9 mouse cellular contexts compared by ENCODE assay signal in the genomic region with DNA sequence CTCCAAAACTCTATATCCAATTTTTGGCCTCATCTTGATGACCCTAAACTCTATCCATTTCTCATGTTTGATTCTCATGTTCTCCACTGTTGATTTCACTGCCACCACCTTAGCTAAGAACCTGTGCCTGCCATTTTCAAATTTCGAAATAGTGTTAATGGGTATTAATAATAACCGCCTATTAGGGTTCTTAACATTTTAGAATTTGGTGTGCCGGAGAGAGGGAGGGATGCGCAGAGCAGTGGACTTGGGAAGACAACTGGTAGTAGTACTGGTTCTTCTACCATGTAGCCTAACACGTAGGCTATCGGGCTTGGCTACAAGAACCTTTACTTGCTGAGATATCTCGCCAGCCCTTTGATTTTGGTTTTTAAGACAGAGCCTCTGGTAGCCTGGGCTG. TPM values are rescaled to one million over a fixed set of nuclear protein-coding genes. Genes with fewer than 3 reads are reported as not detected.
DNase-seq lines count a peak whose midpoint lies in the region; ATAC-seq and TF ChIP-seq lines count a peak whose summit lies in the region.
"Had no signal": no experiment of that assay in that cellular context is flagged by ENCODE, and none has a peak within 500 bp of the region (broad histone marks: within the 10 kb centered on the region; RNA-seq: fewer than 3 reads in every experiment).

No protein-coding gene starts in this region.

- no peaks in the 10 kb centered on the region for H3K27me3 ChIP-seq in kidney, embryonic 14.5 days (ENCODE audit: control insufficient read depth, insufficient read depth, low read length)
- no peaks in the 10 kb centered on the region for H3K27me3 ChIP-seq in hindbrain, embryonic 15.5 days
- H3K27me3 ChIP-seq in midbrain, embryonic 15.5 days (replicated peaks), result no peaks in the 10 kb centered on the region
- H3K27me3 ChIP-seq: Patski had no signal

- peaks cover 19% of the 10 kb centered on the region for H3K36me3 ChIP-seq in kidney, embryonic 14.5 days (ENCODE audit: control insufficient read depth, insufficient read depth, low read length)
- H3K36me3 ChIP-seq in hindbrain, embryonic 15.5 days, result peaks cover 16% of the 10 kb centered on the region
- H3K36me3 ChIP-seq in midbrain, embryonic 15.5 days (replicated peaks), result peaks cover 16% of the 10 kb centered on the region

- H3K27ac ChIP-seq in kidney, embryonic 14.5 days (ENCODE audit: low read depth, low read length), result peak overlapping the region; percentile 89; the same call in 1 of the 2 replicates
- H3K27ac ChIP-seq in cortical plate, adult 2 months (ENCODE audit: insufficient read depth, low read length), result peak overlapping the region; percentile 2; the same call in 1 of the 2 replicates
- H3K27ac ChIP-seq in hindbrain, embryonic 15.5 days (replicated peaks), result peak overlapping the region; percentile 96
- H3K27ac ChIP-seq in midbrain, embryonic 15.5 days, result peak overlapping the region; percentile 98

- 85% methylated on average over 7 of the region's 7 CpGs for WGBS in kidney, embryonic 14.5 days
- WGBS in hindbrain, embryonic 15.5 days, result 82% methylated on average over 7 of the region's 7 CpGs
- 81% methylated on average over 7 of the region's 7 CpGs for WGBS in midbrain, embryonic 15.5 days

- H3K9ac ChIP-seq in kidney, embryonic 14.5 days (ENCODE audit: low read depth, low read length), result peak overlapping the region; percentile 79
- H3K9ac ChIP-seq in hindbrain, embryonic 15.5 days, result peak overlapping the region; percentile 71
- H3K9ac ChIP-seq in midbrain, embryonic 15.5 days, result peak overlapping the region; percentile 71

- no peaks in the 10 kb centered on the region for H3K9me3 ChIP-seq in kidney, embryonic 14.5 days (ENCODE audit: control insufficient read depth, low read length)
- H3K9me3 ChIP-seq in hindbrain, embryonic 15.5 days, result no peaks in the 10 kb centered on the region
- no peaks in the 10 kb centered on the region for H3K9me3 ChIP-seq in midbrain, embryonic 15.5 days

- no peak for ATAC-seq in kidney, embryonic 14.5 days (ENCODE audit: low FRiP score, low TSS enrichment)
- ATAC-seq in hindbrain, embryonic 15.5 days (ENCODE audit: low FRiP score, low read depth), result no peak
- no peak for ATAC-seq in midbrain, embryonic 15.5 days (replicated peaks)

- peak overlapping the region; percentile 72 for H3K4me2 ChIP-seq in kidney, embryonic 14.5 days (replicated peaks; ENCODE audit: low read depth, low read length)
- H3K4me2 ChIP-seq in hindbrain, embryonic 15.5 days, result peak overlapping the region; percentile 63
- peak overlapping the region; percentile 53 for H3K4me2 ChIP-seq in midbrain, embryonic 15.5 days

- TF ChIP-seq POLR2A in cortical plate, adult 2 months (IDR thresholded peaks at IDR 0.05; ENCODE audit: extremely low read depth, insufficient read depth, low read length), result no peak

- intact Hi-C loops in left cerebral cortex, postnatal 36 days (cut with DNase I), result loop anchor here (5.0 to 10.0 kb wide), 2 partner anchors 125 to 388 kb away; no protein-coding TSS in a partner anchor

- peak overlapping the region; percentile 78 for H3K4me3 ChIP-seq in kidney, embryonic 14.5 days (ENCODE audit: low read length)
- H3K4me3 ChIP-seq in cortical plate, adult 2 months (ENCODE audit: insufficient read depth, low read length), result peak overlapping the region; percentile 78
- H3K4me3 ChIP-seq in hindbrain, embryonic 15.5 days, result peak overlapping the region; percentile 51
- H3K4me3 ChIP-seq in midbrain, embryonic 15.5 days, result peak overlapping the region; percentile 68

- DNase-seq in kidney, adult 11 months, result no peak
- DNase-seq in cerebellum, adult 8-10 months, result no peak
- no peak for DNase-seq in left cerebral cortex, postnatal 36 days (ENCODE audit: low spot score in 2 of 2)
- DNase-seq in gastrocnemius, adult 18-20 months (ENCODE audit: low spot score), result no peak

- peaks cover 13% of the 10 kb centered on the region for H3K4me1 ChIP-seq in kidney, embryonic 14.5 days (ENCODE audit: control insufficient read depth, insufficient read depth, low read length)
- H3K4me1 ChIP-seq in cortical plate, adult 2 months (ENCODE audit: control insufficient read depth, insufficient read depth, low read length), result peaks cover 2% of the 10 kb centered on the region; the same call in 1 of the 2 replicates
- H3K4me1 ChIP-seq in hindbrain, embryonic 15.5 days (replicated peaks), result peaks cover 46% of the 10 kb centered on the region
- H3K4me1 ChIP-seq in midbrain, embryonic 15.5 days, result peaks cover 32% of the 10 kb centered on the region

- TF ChIP-seq CTCF in cortical plate, adult 2 months (IDR thresholded peaks at IDR 0.05; ENCODE audit: extremely low read depth, insufficient read depth, low read length), result no peak

RNA-seq across cellular contexts. Expression of a gene that starts 0.6 kb away (rescaled TPM):
- 27.2 and 49.0 TPM in 2 replicates for polyA plus RNA-seq in kidney, embryonic 14.5 days (2014; fragmentation: Nextera tagmentation; extraction: Ambion mirVana)
- 20.2 and 21.1 TPM in 2 replicates for polyA plus RNA-seq in cortical plate, adult 2 months (2012; rRNA removed)
- 14.8 TPM in 2 replicates for polyA plus RNA-seq in hindbrain, embryonic 15.5 days (2015; fragmentation: Nextera tagmentation; extraction: Ambion mirVana)
- 18.1 and 20.9 TPM in 2 replicates for polyA plus RNA-seq in midbrain, embryonic 15.5 days (2015; fragmentation: Nextera tagmentation; extraction: Ambion mirVana)
- 10 to 100 TPM; 10.3 to 18.0 TPM for total RNA-seq in left cerebral cortex, postnatal 36 days (2021)
- total RNA-seq in gastrocnemius, adult 18-20 months (2021), result 1 to 10 TPM; 3.0 to 3.9 TPM

RNA-seq across cellular contexts. Expression of a gene that starts 24.6 kb away (rescaled TPM):
- polyA plus RNA-seq in kidney, embryonic 14.5 days (2014; fragmentation: Nextera tagmentation; extraction: Ambion mirVana), result 13.2 and 14.7 TPM in 2 replicates
- polyA plus RNA-seq in cortical plate, adult 2 months (2012; rRNA removed), result 50.6 and 52.9 TPM in 2 replicates
- 17.4 and 19.1 TPM in 2 replicates for polyA plus RNA-seq in hindbrain, embryonic 15.5 days (2015; fragmentation: Nextera tagmentation; extraction: Ambion mirVana)
- polyA plus RNA-seq in midbrain, embryonic 15.5 days (2015; fragmentation: Nextera tagmentation; extraction: Ambion mirVana), result 18.9 and 19.5 TPM in 2 replicates
- 100 to 1,000 TPM in 1 of 2 experiments, 10 to 100 TPM in 1; 93.3 to 101 TPM for total RNA-seq in left cerebral cortex, postnatal 36 days (2021)
- total RNA-seq in gastrocnemius, adult 18-20 months (2021), result 10 to 100 TPM; 74.1 to 78.0 TPM

RNA-seq across cellular contexts. Expression of a gene that starts 44.9 kb away (rescaled TPM):
- 100 and 131 TPM in 2 replicates for polyA plus RNA-seq in kidney, embryonic 14.5 days (2014; fragmentation: Nextera tagmentation; extraction: Ambion mirVana)
- 33.4 and 34.2 TPM in 2 replicates for polyA plus RNA-seq in cortical plate, adult 2 months (2012; rRNA removed)
- polyA plus RNA-seq in hindbrain, embryonic 15.5 days (2015; fragmentation: Nextera tagmentation; extraction: Ambion mirVana), result 121 and 122 TPM in 2 replicates
- 137 and 138 TPM in 2 replicates for polyA plus RNA-seq in midbrain, embryonic 15.5 days (2015; fragmentation: Nextera tagmentation; extraction: Ambion mirVana)
- 10 to 100 TPM; 85.2 to 94.1 TPM for total RNA-seq in left cerebral cortex, postnatal 36 days (2021)
- 10 to 100 TPM; 22.7 to 24.3 TPM for total RNA-seq in gastrocnemius, adult 18-20 months (2021)

RNA-seq across cellular contexts. Expression of a gene that starts 56.3 kb away (rescaled TPM):
- polyA plus RNA-seq in kidney, embryonic 14.5 days (2014; fragmentation: Nextera tagmentation; extraction: Ambion mirVana), result 44.9 and 103 TPM in 2 replicates
- polyA plus RNA-seq in cortical plate, adult 2 months (2012; rRNA removed), result 32.2 and 33.4 TPM in 2 replicates
- 45.6 and 45.9 TPM in 2 replicates for polyA plus RNA-seq in hindbrain, embryonic 15.5 days (2015; fragmentation: Nextera tagmentation; extraction: Ambion mirVana)
- 52.7 and 59.2 TPM in 2 replicates for polyA plus RNA-seq in midbrain, embryonic 15.5 days (2015; fragmentation: Nextera tagmentation; extraction: Ambion mirVana)
- 10 to 100 TPM; 40.2 to 45.3 TPM for total RNA-seq in left cerebral cortex, postnatal 36 days (2021)
- 10 to 100 TPM; 17.4 to 18.6 TPM for total RNA-seq in gastrocnemius, adult 18-20 months (2021)

Comparison
In these comparisons a context has a peak if more than half of its experiments do, and no peak if none do; other contexts are left out.
1. H3K27ac ChIP-seq: peak in every context shown above with its lines; median percentile 98 in midbrain, embryonic 15.5 days; 96 in hindbrain, embryonic 15.5 days; 89 in kidney, embryonic 14.5 days; 2 in cortical plate, adult 2 months.